Mouse (Mus musculus) spleen, postnatal 14 days (tissue): ENCODE measurements around the gene Chil6.
A peak's percentile ranks its signal among the peaks of the same experiment; 100 is the strongest.

ENCODE experiments used
- DNase-seq, 2 experiments: peaks; one replicate each; pipeline ENCODE4 v3.0.0; 2021 to 2022; ENCODE audit warnings: low spot score in 2 of 2

The Chil6 gene

DNA sequence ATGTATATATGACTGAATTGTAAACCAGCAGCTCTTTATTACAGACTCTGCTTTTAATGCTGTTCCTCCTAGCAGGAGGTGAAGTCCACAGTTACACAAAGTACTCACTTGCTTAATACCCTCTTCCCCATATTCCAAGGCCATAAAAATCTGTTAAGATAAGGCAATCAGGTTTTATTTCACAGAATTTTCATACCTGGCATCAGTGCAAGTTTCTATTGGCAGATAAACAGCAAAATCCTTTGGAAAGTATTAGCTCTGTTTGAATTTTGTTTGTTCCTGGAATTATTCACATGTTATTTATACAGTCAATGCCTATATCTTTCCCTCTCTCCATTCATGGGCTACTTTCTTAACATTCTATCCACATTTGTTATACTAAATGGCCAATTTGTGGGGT lies at the start of gene Chil6:
Chil6 (minus strand) TSS at position 101 of the 400 bp plus-strand sequence.
- no peak for DNase-seq

DNA sequence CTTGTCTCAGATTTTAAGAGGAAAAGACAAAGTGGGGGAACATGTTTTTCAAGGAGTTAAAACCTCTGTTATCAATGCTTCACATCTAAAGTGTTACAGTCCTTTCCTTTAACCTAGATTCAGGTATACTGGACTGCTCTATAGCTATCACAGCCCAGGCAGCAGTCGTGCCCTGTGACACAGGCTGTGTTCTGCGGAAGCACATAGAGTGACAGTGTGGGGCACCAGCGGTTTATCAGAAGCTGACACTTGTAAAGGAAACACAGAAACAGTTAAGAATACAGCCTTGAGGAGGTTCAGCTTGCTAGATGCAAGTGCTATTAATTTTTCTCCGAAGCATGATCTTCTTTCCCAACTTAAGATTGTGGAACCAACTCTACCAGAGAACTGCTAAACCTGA lies 46.6 kb upstream of the Chil6 start:
- DNase-seq = no peak

DNA sequence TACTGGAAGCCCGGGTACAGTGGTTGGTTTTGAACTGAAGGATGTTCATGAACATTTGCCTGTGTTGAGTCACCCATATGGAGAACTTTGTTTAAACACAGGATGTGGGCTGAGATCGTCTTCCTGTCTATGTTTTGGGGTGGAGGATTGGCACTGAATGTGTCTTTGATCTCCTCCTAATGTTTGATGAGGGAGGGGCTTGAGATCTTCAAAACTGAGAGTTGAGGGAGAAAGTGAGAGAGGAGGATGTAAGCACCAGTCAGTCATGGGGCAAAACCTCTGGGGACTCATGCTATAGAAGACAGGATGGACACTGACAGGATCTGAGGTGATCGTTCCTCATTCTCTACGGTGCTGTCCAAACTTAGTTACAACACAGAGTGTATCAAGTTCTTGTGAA lies 43.6 kb upstream of the Chil6 start:
- DNase-seq = no peak

DNA sequence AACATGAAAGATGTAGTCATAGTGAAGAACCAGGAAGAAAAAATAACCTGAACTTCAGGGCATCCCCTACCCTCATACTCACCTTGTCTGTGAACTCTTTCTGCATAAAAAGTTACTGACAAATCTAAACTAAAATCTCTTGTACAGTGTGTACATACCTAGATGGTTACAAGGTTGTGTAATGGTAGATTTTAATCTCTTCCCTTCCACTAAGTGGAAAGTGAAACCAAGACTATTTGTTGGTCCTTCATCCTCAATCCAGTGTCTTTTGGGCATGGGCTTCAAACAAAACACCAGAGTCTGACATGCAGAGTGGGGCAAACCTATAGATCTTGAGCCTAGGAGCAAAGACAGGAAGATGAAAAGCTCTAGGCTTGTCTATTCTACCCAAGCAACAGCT lies 43.0 kb upstream of the Chil6 start:
- DNase-seq = no peak

DNA sequence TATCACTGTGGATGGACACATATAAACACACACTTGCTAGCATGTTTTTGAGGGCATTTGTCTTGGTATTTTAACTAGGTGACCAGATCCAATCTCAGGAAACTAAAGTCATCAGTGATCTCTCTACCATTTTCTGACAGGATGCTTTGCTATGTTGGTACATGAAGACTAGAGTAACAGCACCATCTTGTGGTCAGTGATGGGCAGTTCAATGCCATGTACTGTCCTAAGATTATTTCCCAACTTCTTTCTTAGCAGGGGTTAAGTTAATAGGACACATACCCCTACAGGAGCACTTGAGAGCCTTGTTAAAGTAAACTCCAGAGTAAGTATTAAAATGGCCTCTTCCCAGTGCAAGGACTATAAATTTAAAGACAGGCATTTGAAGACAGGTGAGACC lies 42.6 kb upstream of the Chil6 start:
- DNase-seq = peak in 1 of 2 experiments; percentile 9
